Mouse (Mus musculus) C2C12 (cell line): ENCODE results near the gene Bzw1.

Source experiments
- CEBPB ChIP-seq: IDR thresholded peaks from one replicate; pipeline ENCODE4 v1.6.1; 2011; ENCODE audit warnings: low read depth, mild to moderate bottlenecking, control low read depth, moderate library complexity
- CTCF ChIP-seq: IDR thresholded peaks from one replicate; pipeline ENCODE4 v1.5.1; 2011; ENCODE audit not compliant: control insufficient read depth, insufficient read depth, insufficient read length
- FOSL1 ChIP-seq: IDR thresholded peaks from one replicate; pipeline ENCODE4 v1.8.0; 2011; ENCODE audit warnings: mild to moderate bottlenecking, low read length; ENCODE audit not compliant: poor library complexity, insufficient read depth, severe bottlenecking
- MAX ChIP-seq: IDR thresholded peaks from one replicate; pipeline ENCODE4 v1.6.1; 2011; ENCODE audit warnings: mild to moderate bottlenecking, control low read depth
- MYOD1 ChIP-seq: IDR thresholded peaks from one replicate; pipeline ENCODE4 v1.6.1; 2011; ENCODE audit warnings: low read depth; ENCODE audit not compliant: control insufficient read depth, insufficient read length
- MYOG ChIP-seq: IDR thresholded peaks from one replicate; pipeline ENCODE4 v1.6.1; 2011; ENCODE audit not compliant: control insufficient read depth, insufficient read length; ENCODE audit errors: extremely low read depth
- USF1 ChIP-seq: IDR thresholded peaks from one replicate; pipeline ENCODE4 v1.6.1; 2011; ENCODE audit warnings: low read depth, mild to moderate bottlenecking, control low read depth, moderate library complexity

- TF ChIP-seq MAX (no peak), CTCF (no peak), FOSL1 (no peak), MYOD1 (no peak), CEBPB (no peak), USF1 (no peak), MYOG (no peak)
Observed at GRCm38 (mm10) chr1:58401396-58401795, 8.7 kb downstream of the Bzw1 start.
